Mouse (Mus musculus): ENCODE measurements at regions not wholly inside any gene's neighbourhood (a gene's known extent, or its start where the extent isn't known, plus 50 kb on each side); places are given as distances from the start of the nearest gene placed in this dataset.
A peak's percentile ranks its signal among the peaks of the same experiment; 100 is the strongest.

- no peak for DNase-seq
These were observed 137.8 kb downstream of the Pfkfb3 start for GRCm38 (mm10) chr2:11416122-11416521.

- no peak for DNase-seq
These were observed 141.4 kb downstream of the Pfkfb3 start for GRCm38 (mm10) chr2:11412521-11412920.

- DNase-seq = no peak
These were observed 145.4 kb downstream of the Pfkfb3 start for GRCm38 (mm10) chr2:11408497-11408896.

GRCm38 (mm10) chr2:11406103-11406615 lies 147.7 kb downstream of the Pfkfb3 start:
- DNase-seq = no peak

GRCm38 (mm10) chr2:11402218-11402848 lies 151.5 kb downstream of the Pfkfb3 start:
- no peak for DNase-seq

GRCm38 (mm10) chr2:11399411-11399810 lies 154.5 kb downstream of the Pfkfb3 start:
- DNase-seq = no peak

GRCm38 (mm10) chr2:11398949-11399348 lies 154.9 kb downstream of the Pfkfb3 start:
- DNase-seq = no peak

- DNase-seq = no peak
These were observed 155.5 kb downstream of the Pfkfb3 start for GRCm38 (mm10) chr2:11398391-11398790.

GRCm38 (mm10) chr2:11396835-11397234 lies 157.0 kb downstream of the Pfkfb3 start:
- DNase-seq = peak in 1 of 2 experiments; percentile 30

- no peak for DNase-seq
These were observed 159.1 kb downstream of the Pfkfb3 start for GRCm38 (mm10) chr2:11394675-11395349.

GRCm38 (mm10) chr2:11391725-11392124 lies 162.2 kb downstream of the Pfkfb3 start:
- DNase-seq = no peak

- DNase-seq = no peak
These were observed 163.1 kb downstream of the Pfkfb3 start for GRCm38 (mm10) chr2:11390667-11391334.

GRCm38 (mm10) chr2:11387623-11388022 lies 166.3 kb downstream of the Pfkfb3 start:
- no peak for DNase-seq

GRCm38 (mm10) chr2:11383815-11384214 lies 170.1 kb downstream of the Pfkfb3 start:
- no peak for DNase-seq

- no peak for DNase-seq
These were observed 176.7 kb downstream of the Pfkfb3 start for GRCm38 (mm10) chr2:11377213-11377612.

GRCm38 (mm10) chr2:11375726-11376454 lies 178.0 kb downstream of the Pfkfb3 start:
- no peak for DNase-seq

GRCm38 (mm10) chr2:11375092-11375491 lies 178.8 kb downstream of the Pfkfb3 start:
- DNase-seq = peak; percentile 55 to 60

GRCm38 (mm10) chr2:11370273-11370672 lies 183.6 kb downstream of the Pfkfb3 start:
- no peak for DNase-seq

GRCm38 (mm10) chr2:11367319-11367718 lies 186.6 kb downstream of the Pfkfb3 start:
- DNase-seq = no peak

- no peak for DNase-seq
These were observed 188.1 kb downstream of the Pfkfb3 start for GRCm38 (mm10) chr2:11365815-11366214.

GRCm38 (mm10) chr2:11365371-11365770 lies 188.5 kb downstream of the Pfkfb3 start:
- no peak for DNase-seq

- DNase-seq = no peak
These were observed 189.8 kb downstream of the Pfkfb3 start for GRCm38 (mm10) chr2:11364111-11364510.

- DNase-seq = peak in 1 of 2 experiments; percentile 54
These were observed 190.8 kb downstream of the Pfkfb3 start for GRCm38 (mm10) chr2:11363061-11363464.
